Mouse (Mus musculus) forebrain, postnatal 0 days (tissue): ENCODE measurements at regions not wholly inside any gene's neighbourhood (a gene's known extent, or its start where the extent isn't known, plus 50 kb on each side); places are given as distances from the start of the nearest gene placed in this dataset.

Source experiments
- ATAC-seq: fragments of 200-750 bp; cut with Nextera tagmentation; 2 replicates; pipeline ENCODE4 v1.8.0; 2017; ENCODE audit warnings: mild to moderate bottlenecking, moderate library complexity
- DNase-seq: peaks from one replicate; pipeline ENCODE4 v3.0.0-alpha.2; 2015
- H3K27ac ChIP-seq: fragments of 300-500 bp; sonication (generic); 2 replicates; pipeline ENCODE4 v1.5.1; 2014; ENCODE audit warnings: low read depth, mild to moderate bottlenecking, antibody characterized with exemption, low read length, moderate library complexity, mixed read lengths
- H3K27me3 ChIP-seq: fragments of 300-500 bp; sonication (generic); 2 replicates; pipeline ENCODE4 v1.6.1; 2014; ENCODE audit warnings: mild to moderate bottlenecking, low read length, mixed read lengths; ENCODE audit not compliant: insufficient read depth
- H3K36me3 ChIP-seq: fragments of 300-500 bp; sonication (generic); 2 replicates; pipeline ENCODE4 v1.6.1; 2014; ENCODE audit warnings: mild to moderate bottlenecking, moderate library complexity; ENCODE audit not compliant: insufficient read depth
- H3K4me1 ChIP-seq: fragments of 300-500 bp; sonication (generic); 2 replicates; pipeline ENCODE4 v1.6.1; 2014; ENCODE audit warnings: antibody characterized with exemption; ENCODE audit not compliant: insufficient read depth
- H3K4me2 ChIP-seq: fragments of 300-500 bp; sonication (generic); 2 replicates; pipeline ENCODE4 v1.6.1; 2014; ENCODE audit warnings: low read depth, mild to moderate bottlenecking, moderate library complexity
- H3K4me3 ChIP-seq: fragments of 300-500 bp; sonication (generic); 2 replicates; pipeline ENCODE4 v1.5.1; 2014; ENCODE audit warnings: low read depth, low read length, mixed read lengths
- H3K9ac ChIP-seq: fragments of 300-500 bp; sonication (generic); 2 replicates; pipeline ENCODE4 v1.6.1; 2014; ENCODE audit warnings: mild to moderate bottlenecking
- H3K9me3 ChIP-seq: fragments of 300-500 bp; sonication (generic); 2 replicates; pipeline ENCODE4 v1.6.1; 2016; ENCODE audit warnings: low read length
- CTCF ChIP-seq: sonication (generic); IDR thresholded peaks from 2 replicates; pipeline ENCODE4 v1.5.1; 2016; ENCODE audit warnings: antibody characterized with exemption, control low read depth, low read depth
- WGBS: fragments of 180-500 bp; shearing (Covaris S2); extraction: QIAGEN DNeasy Blood & Tissue Kit; methylation state at CpG from one replicate; pipeline ENCODE4 v1.1.7; 2014; 5-methylcytosine and 5-hydroxymethylcytosine counted together

DNA sequence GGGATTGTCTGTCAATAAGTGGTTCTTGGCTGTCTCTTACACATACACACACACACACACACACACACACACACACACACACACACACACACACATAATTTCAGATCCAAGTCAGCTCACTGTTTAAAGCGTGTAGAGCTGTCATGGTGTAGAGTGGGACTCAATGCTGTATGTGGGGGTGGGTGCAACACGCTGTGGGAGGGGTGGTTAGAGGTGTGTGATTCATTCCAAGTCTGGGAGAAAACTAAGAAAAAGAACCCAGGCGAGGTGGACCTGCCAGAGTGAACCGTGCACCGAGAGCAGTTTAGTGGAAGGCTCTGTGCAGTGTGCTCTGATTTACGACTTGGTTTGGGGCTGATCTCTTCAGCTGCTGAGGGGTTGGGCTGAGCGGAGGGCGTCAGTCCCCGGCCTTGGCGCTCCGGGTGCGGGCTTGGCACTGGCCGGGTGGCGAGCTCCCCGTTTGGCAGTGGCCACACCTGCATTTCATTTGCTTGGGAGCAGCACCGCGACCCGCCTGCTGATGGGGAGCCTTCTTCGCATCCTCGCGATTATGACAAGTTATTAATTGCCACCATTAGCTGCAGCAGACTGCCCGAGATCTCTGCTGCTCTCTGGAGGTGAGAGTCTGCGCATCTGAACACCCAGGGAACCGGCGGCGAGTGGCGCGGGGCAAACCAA lies 149.5 kb downstream of the Gm12689 start:
- Histone ChIP-seq H3K27ac (no peak overlapping the region), H3K9ac (peak overlapping the region; percentile 28; the same call in 1 of the 2 replicates), H3K36me3 (no peaks in the 10 kb centered on the region), H3K27me3 (no peaks in the 10 kb centered on the region), H3K4me1 (no peaks in the 10 kb centered on the region), H3K4me3 (peak overlapping the region; percentile 29), H3K4me2 (peak overlapping the region; percentile 47), H3K9me3 (no peaks in the 10 kb centered on the region)
- DNase-seq = peak; percentile 40
- peak; percentile 69 for ATAC-seq
- 53% methylated on average over 28 of the region's 28 CpGs for WGBS
- TF ChIP-seq CTCF = peak; percentile 37

DNA sequence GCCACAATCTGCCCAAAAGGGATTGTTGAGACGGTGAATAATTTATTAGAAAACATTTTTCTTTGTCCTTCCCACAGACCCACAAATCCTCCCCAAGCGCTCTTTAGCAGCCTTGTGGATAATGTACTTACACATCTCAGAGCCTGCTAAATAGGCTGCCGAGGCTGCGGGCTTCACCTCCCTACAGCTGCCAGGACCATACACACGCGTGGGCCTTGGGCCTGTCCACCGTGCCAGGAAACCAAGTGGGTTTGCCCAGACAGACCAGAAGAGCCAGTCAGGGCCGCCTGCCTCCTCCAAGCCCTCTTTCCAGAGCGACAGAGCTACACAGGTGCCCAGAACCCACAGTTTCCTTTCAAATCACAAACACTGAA lies 150.0 kb downstream of the Gm12689 start:
- H3K9ac ChIP-seq = peak overlapping the region; percentile 28; the same call in 1 of the 2 replicates
- no peak overlapping the region for H3K27ac ChIP-seq
- no peaks in the 10 kb centered on the region for H3K36me3 ChIP-seq
- H3K9me3 ChIP-seq = no peaks in the 10 kb centered on the region
- no peaks in the 10 kb centered on the region for H3K4me1 ChIP-seq
- no peaks in the 10 kb centered on the region for H3K27me3 ChIP-seq
- ATAC-seq (peak; percentile 38; the same call in 1 of the 2 replicates), DNase-seq (no peak)
- no peak for TF ChIP-seq CTCF
- WGBS = 67% methylated on average over 9 of the region's 9 CpGs
- H3K4me2 ChIP-seq = peak overlapping the region; percentile 47
- H3K4me3 ChIP-seq = peak overlapping the region; percentile 29

DNA sequence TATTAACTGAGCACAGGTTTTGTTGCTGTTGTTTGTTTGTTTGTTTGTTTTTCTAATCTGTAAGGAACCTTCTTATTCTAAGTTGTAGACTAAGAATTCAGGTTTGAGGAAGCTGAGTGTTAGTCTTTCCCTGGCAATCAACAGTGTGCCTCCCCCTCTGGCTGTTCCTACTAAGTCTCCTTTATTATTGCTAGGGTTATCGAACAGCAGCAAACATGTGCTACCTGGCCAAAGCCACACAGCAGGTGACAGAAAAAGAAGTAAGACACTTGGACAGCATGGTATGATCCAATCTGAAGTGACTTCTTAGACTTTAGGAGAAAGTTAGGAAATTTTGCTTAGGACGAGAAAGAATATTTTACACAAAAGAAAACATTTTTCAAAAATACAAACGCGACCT lies 163.3 kb downstream of the Gm12689 start:
- WGBS = 27% methylated on average over 4 of the region's 4 CpGs
- Histone ChIP-seq H3K4me2 (peak overlapping the region; percentile 45), H3K9ac (no peak overlapping the region), H3K4me3 (peak overlapping the region; percentile 18; the same call in 1 of the 2 replicates), H3K9me3 (no peaks in the 10 kb centered on the region), H3K27me3 (no peaks in the 10 kb centered on the region), H3K36me3 (no peaks in the 10 kb centered on the region), H3K27ac (no peak overlapping the region), H3K4me1 (peaks cover 3% of the 10 kb centered on the region; the same call in 1 of the 2 replicates)
- ATAC-seq = no peak
- DNase-seq = no peak
- no peak for TF ChIP-seq CTCF

DNA sequence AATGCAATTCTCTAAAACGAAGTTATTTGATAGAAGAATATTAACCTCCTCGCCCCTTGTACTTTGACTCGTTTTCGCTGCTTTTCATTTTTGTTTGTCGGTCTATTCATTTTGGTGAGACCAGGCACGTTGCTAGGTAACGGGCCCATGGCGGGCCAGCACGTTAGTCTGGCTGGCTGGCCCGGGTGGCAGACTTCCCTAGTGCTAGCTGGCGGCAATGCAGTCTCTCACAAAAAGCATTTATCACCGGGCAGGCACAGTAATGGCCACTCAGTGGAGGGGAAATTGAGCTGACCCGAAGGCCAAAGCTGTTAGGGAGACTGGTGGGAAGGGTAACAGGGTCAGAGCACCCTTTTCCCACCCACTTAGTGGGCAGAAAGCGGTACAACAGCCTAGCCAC lies 163.7 kb downstream of the Gm12689 start:
- H3K4me3 ChIP-seq = peak overlapping the region; percentile 18
- no peak overlapping the region for H3K27ac ChIP-seq
- no peaks in the 10 kb centered on the region for H3K27me3 ChIP-seq
- WGBS = 2% methylated on average over 14 of the region's 14 CpGs
- ATAC-seq = peak; percentile 98
- H3K36me3 ChIP-seq = no peaks in the 10 kb centered on the region
- peak; percentile 50 for TF ChIP-seq CTCF
- no peaks in the 10 kb centered on the region for H3K9me3 ChIP-seq
- peak overlapping the region; percentile 33; the same call in 1 of the 2 replicates for H3K9ac ChIP-seq
- peak overlapping the region; percentile 45 for H3K4me2 ChIP-seq
- H3K4me1 ChIP-seq = peaks cover 3% of the 10 kb centered on the region; the same call in 1 of the 2 replicates
- peak; percentile 90 for DNase-seq

DNA sequence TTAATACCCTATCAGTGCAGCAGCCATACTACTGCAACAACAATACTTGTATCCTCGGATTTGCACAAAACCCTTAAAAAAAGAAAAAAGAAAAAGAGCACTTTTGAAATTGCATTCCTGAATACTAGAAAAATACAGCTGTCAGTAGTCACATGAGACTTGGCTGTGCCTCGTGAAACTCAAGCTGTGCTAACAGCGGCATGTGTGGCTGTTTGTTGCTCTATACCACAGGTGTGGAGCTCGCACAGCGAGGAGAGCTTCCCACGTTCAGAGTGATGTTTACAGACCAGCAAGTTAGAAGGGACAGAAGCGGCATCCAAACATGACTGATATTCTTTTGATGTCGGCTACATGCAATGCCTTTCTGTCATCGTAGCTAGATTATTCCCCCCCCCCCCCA lies 169.8 kb downstream of the Gm12689 start:
- no peaks in the 10 kb centered on the region for H3K36me3 ChIP-seq
- DNase-seq = no peak
- no peak overlapping the region for H3K4me3 ChIP-seq
- H3K27ac ChIP-seq = no peak overlapping the region
- H3K9ac ChIP-seq = no peak overlapping the region
- no peak for TF ChIP-seq CTCF
- no peaks in the 10 kb centered on the region for H3K4me1 ChIP-seq
- WGBS = 72% methylated on average over 9 of the region's 9 CpGs
- no peaks in the 10 kb centered on the region for H3K27me3 ChIP-seq
- no peak overlapping the region for H3K4me2 ChIP-seq
- H3K9me3 ChIP-seq = no peaks in the 10 kb centered on the region
- no peak for ATAC-seq

DNA sequence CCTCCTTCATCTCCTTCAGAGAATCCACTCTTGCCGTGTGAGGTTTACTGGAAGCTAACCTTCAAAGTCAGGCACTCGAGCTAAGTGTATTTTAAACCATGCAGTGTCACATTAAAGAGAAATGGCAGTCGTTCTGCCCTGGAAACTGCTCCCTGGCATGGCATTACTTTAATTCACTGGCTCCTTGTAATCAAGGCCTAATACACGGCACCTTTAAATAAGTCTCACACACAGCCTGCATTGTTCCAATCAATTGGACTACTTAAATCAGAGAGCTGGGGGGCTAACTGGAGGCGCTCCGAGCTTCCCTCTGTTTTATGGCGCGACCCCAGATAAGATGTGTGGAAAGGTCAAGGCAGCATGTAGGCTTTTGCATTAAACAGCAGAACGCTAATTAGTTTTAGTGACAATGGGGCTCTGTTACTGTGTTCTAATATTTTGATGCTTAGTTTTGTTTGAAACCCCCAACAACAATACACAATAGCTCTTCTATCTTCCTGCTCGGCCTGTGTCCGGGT lies 180.1 kb downstream of the Gm12689 start:
- H3K9me3 ChIP-seq = no peaks in the 10 kb centered on the region
- no peak overlapping the region for H3K4me3 ChIP-seq
- no peak overlapping the region for H3K9ac ChIP-seq
- H3K4me2 ChIP-seq = no peak overlapping the region
- no peak for TF ChIP-seq CTCF
- 11% methylated on average over 11 of the region's 11 CpGs for WGBS
- no peak for DNase-seq
- ATAC-seq = peak; percentile 59
- no peak overlapping the region for H3K27ac ChIP-seq
- no peaks in the 10 kb centered on the region for H3K27me3 ChIP-seq
- no peaks in the 10 kb centered on the region for H3K36me3 ChIP-seq
- H3K4me1 ChIP-seq = no peaks in the 10 kb centered on the region

DNA sequence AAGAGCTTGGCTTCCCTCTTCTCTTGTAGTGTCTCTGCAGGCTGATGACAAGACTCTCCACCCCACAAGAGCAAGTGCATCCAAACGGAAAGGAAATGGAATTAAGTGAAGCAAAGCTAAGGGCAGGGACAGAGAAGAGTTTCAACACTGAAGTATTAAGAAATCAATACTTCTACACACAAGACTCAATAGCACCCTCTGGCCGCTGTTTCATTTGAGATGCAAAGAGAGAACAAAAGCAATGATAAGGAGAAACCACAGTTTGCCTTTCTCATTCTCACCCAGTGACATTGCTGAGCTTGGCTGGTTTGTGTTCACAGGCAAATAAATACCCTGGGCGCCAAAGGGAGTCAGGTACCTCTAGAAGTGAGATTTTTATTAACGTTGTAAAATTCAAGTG lies 171.8 kb upstream of the Foxd3 start:
- ATAC-seq (no peak), DNase-seq (no peak)
- Histone ChIP-seq H3K4me2 (no peak overlapping the region), H3K27ac (no peak overlapping the region), H3K27me3 (no peaks in the 10 kb centered on the region), H3K9ac (no peak overlapping the region), H3K9me3 (no peaks in the 10 kb centered on the region), H3K4me3 (no peak overlapping the region), H3K4me1 (no peaks in the 10 kb centered on the region), H3K36me3 (no peaks in the 10 kb centered on the region)
- no peak for TF ChIP-seq CTCF
- WGBS = 72% methylated on average over 4 of the region's 4 CpGs
